Mouse (Mus musculus): ENCODE measurements around the gene Pccb.

The Pccb gene

DNA sequence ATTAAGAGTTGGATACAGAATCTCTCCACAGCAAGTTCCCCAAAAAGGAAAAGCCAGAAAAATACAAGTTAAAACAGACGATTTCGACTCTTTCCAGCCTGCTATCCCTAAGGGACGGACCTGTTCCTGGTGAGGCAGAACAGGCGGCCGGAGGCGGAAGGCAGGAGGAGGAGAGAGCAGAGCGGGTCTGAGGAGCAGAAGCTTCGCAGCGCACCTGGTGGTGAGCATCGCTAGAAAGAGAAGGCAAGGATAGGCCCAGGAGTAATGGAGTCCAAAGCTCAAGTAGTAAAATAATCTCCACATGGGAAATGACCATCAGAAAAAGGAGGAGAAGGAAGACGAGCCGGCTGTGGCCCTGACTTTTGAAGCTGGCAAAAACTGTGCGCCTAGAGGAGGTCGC lies 18.6 kb upstream of the Pccb start:
- in situ Hi-C loops (cut with MboI; ENCODE audit: unreplicated experiment in 2 of 2): no loop called here

DNA sequence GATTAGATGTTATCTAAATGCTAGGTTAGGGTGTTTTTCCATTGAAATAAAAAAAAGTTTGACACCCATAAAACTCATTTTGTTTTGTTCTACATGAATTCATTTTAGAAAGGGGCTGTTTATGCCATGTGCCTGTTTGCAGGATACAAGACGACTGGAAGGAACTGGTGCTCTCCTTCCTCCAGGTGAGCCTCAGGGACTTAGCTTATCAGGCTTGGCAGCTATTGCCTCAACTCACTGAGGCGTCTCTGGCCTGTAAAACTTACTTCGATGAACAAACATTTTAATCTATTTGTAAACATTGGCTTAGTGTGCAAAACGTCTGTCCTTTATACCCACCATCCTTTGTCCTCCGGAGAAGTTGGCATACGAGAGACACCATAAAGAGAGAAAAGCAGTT lies 18.0 kb upstream of the Pccb start:
- in situ Hi-C loops (cut with MboI; ENCODE audit: unreplicated experiment in 2 of 2): no loop called here

- in situ Hi-C loops (cut with MboI; ENCODE audit: unreplicated experiment in 2 of 2): no loop called here
These were observed 17.3 kb upstream of the Pccb start for GRCm38 (mm10) chr9:101052007-101052406.

DNA sequence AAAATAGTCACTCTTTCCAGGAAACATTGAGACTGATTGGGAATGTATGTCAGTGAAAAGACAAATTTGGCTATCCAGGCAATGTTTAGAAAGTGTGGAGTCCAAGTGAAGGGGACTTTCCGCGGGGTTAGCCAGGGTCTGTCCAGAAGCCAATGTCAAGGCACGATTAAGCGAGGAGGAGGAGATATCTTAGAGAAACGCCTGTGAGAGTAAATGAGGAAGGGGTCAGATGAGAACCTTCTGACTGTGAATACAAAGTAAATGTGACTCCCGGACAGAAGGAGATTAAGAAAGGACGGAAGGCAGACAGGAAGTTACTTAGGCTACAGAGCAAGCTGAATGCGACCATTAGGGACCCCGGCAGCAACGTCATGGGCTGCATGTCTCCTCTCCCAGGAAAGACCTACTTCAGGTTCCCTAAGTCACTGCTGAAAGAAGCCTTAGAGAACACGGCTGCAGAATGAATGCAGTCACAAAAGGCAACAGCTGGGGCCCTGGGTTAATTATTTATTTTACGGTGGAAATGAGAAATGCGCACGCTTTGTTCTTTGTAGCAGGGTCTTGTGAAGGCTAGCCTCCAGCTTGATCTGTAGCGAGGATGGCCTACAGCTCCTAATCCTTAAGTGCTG lies 11.1 kb upstream of the Pccb start:
- in situ Hi-C loops (cut with MboI; ENCODE audit: unreplicated experiment in 2 of 2): no loop called here

DNA sequence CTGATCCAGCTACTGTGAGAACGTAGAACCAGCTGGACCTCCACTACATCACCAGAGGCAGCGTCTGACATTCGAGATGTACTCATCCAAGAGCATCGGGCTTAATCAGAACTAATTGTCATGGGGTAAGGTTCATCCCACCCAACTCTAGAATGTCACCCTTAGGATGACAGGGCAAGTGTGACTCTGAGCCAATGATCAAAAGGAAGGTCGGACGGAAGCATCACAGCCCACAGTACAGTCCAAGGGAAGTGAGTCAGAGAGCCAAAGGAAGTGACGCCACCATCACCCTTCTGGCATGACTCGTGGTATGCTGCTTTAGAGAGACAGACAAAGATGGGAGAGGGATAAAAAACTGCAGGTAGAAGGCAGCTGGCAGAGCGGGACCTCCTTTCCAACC lies 7.6 kb upstream of the Pccb start:
- in situ Hi-C loops (cut with MboI; ENCODE audit: unreplicated experiment in 2 of 2): no loop called here

DNA sequence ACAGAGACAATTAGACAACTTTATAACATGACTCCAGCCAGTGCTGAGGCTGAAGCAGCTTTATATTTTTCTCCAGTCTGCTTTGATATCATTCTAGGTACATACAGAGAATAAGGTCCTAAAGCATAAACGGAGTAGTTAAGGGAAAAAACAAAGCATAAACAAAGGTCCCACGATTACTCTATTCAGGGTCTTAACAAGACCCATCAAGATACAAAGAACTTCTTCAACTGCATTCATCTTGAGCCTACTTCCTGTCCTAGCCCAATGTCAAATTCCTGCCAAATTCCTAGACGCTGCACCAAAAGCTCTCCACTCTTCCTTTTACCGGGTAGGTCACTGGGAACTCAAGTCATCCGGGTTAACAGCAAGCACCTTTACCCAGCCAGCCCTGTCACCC lies 6.8 kb upstream of the Pccb start:
- in situ Hi-C loops (cut with MboI; ENCODE audit: unreplicated experiment in 2 of 2): no loop called here

DNA sequence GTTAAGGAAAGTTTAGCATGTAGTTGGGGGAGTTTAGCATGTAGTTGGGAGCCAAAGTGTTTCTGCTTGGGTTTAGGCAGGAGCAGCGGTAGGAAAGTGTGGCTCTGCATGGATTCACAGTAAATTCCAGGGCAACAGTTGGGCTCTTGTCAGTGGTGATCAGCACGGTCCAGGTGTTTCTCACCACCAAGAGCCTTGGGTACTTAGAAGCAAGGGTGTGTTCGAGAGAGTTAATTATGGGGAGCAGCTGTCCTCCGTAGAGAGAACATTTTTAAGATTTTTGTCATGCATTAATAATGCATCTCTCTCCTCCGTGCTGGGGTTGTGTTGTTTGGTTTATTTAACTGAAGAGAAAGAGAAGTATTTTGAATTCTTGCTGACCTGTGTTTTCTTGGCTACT lies 3.9 kb upstream of the Pccb start:
- in situ Hi-C loops (cut with MboI; ENCODE audit: unreplicated experiment in 2 of 2): no loop called here

DNA sequence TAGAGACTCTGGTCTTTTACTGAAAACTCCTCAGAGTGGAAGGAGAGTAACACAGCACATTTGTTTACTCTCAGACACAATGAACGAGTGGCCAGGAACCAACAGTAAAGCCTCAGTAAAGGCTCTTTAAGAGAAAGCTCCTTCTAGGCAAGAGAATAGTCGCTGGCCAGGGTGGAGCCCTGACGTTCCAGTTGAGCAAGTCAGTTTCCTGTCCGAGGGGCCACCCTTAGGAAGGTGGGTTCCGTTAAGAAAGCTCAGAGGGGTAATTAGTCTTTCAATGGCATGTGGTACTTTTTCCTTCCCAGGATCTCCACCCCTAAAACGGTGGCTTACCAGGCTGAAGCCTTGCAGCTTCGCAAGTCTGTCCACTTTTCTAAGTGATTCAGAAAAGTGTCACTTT lies 2.7 kb upstream of the Pccb start:
- in situ Hi-C loops (cut with MboI; ENCODE audit: unreplicated experiment in 2 of 2): no loop called here

DNA sequence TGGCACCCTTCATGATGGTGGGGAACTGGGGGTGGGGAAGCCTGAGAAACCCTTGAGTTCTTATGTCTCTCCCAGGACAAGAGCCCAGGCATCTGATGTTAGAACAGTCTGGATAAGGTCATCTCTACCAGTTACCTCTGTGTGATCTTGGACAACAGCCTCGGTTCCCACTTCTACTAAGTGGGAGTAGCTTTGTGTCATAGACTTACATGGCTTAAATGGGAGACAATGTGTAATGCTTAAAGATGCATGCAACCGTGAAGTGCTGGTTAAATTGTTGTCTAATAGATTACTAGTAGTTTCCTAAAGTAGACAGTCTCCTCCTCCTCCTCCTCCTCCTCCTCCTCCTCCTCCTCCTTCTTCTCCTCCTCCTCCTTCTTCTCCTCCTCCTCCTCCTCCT lies 2.2 kb upstream of the Pccb start:
- in situ Hi-C loops (cut with MboI; ENCODE audit: unreplicated experiment in 2 of 2): no loop called here

GRCm38 (mm10) chr9:101035836-101036596 lies 1.3 kb upstream of the Pccb start:
- in situ Hi-C loops (cut with MboI; ENCODE audit: unreplicated experiment in 2 of 2): no loop called here

DNA sequence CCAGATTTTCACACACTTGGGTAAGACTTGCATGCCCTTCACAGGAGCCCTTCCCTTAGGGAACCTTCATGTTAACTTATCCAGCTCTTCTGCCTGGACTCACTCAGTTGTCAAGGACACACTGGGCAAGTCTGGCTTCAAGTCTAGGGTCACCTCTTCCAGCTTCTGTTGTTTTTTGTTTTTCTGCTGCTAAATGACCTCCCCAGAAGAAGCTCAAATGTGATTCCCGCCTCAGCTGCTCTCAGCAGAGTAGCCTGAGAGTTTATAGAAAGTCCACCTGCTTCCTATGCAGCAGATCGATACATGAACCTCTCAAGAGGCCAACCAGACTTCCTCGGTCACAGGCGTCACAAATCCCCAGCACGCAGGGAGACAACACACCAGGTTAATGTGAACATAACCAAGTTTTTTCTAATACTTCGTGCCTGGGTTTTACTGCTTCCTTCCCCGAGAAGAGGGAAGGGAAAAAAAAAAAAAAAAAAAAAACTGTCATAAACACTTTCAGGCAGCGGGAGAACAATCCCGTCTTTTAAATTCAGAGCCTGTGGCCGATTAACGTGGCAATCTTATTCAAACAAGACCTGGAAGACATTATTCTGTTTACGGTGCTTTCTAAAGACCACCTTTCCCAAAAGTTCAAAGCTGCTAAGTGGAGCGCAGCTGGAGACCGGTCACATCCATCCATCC lies 794 bp downstream of the Pccb start:
- in situ Hi-C loops (cut with MboI; ENCODE audit: unreplicated experiment in 2 of 2): loop anchor here in 1 of 2 experiments (5.0 kb wide), 1 partner anchor 43 kb away; no protein-coding TSS in a partner anchor

GRCm38 (mm10) chr9:101018768-101019167 lies 15.9 kb downstream of the Pccb start:
- in situ Hi-C loops (cut with MboI; ENCODE audit: unreplicated experiment in 2 of 2): loop anchor here in 1 of 2 experiments (25.0 kb wide), 2 partner anchors 1181 to 1869 kb away; no protein-coding TSS in a partner anchor

- in situ Hi-C loops (cut with MboI; ENCODE audit: unreplicated experiment in 2 of 2): loop anchor here in 1 of 2 experiments (25.0 kb wide), 2 partner anchors 1181 to 1869 kb away; no protein-coding TSS in a partner anchor
These were observed 16.8 kb downstream of the Pccb start for GRCm38 (mm10) chr9:101017734-101018516.

GRCm38 (mm10) chr9:101015324-101015723 lies 19.4 kb downstream of the Pccb start:
- in situ Hi-C loops (cut with MboI; ENCODE audit: unreplicated experiment in 2 of 2): loop anchor here in 1 of 2 experiments (25.0 kb wide), 2 partner anchors 1178 to 1872 kb away; no protein-coding TSS in a partner anchor

DNA sequence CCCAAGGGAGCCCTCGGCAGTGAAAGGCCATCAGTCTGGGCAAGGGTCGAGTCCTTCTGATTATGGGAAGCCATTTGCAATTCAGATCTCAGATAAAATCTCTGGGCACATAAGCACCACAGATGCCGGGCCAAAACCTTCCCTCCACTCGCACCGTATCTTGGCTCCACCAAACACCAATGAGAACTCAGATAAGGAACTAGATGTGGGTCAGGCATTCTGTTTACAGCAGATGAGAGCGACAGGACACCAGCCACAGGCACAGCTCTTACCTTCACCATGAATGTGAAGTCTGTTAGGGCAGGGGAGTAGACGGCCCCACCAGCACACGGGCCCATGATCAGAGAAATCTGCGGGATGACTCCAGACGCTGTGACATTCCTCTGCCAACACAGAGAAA lies 22.3 kb downstream of the Pccb start:
- in situ Hi-C loops (cut with MboI; ENCODE audit: unreplicated experiment in 2 of 2): loop anchor here in 1 of 2 experiments (25.0 kb wide), 2 partner anchors 1175 to 1875 kb away; no protein-coding TSS in a partner anchor

DNA sequence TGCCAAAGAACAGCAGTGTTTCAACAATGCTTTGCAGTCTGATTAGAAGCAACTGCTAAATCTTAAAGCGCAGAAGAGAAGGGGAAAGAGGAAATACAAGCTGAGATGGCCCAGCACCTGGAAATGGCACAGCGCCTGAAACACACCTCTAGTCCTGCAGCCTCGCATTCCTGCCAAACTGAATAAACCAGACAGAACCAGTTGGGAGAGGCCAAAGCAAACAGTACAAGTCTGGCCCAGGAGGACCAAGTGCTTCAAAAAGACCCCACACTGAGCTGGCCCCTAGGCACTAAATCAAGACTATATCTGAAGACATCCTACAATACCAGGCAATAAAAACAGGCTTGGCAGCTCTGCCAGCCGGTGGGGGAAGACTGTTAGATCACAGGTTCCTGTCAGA lies 28.8 kb downstream of the Pccb start:
- in situ Hi-C loops (cut with MboI; ENCODE audit: unreplicated experiment in 2 of 2): loop anchor here (10.0 to 25.0 kb wide), 4 partner anchors 91 to 1881 kb away; no protein-coding TSS in a partner anchor

GRCm38 (mm10) chr9:101003302-101003701 lies 31.4 kb downstream of the Pccb start:
- in situ Hi-C loops (cut with MboI; ENCODE audit: unreplicated experiment in 2 of 2): loop anchor here (5.0 to 25.0 kb wide), 11 partner anchors 86 to 1884 kb away; partner anchors contain the start of gene Nck1 (in 1 of the 2)

DNA sequence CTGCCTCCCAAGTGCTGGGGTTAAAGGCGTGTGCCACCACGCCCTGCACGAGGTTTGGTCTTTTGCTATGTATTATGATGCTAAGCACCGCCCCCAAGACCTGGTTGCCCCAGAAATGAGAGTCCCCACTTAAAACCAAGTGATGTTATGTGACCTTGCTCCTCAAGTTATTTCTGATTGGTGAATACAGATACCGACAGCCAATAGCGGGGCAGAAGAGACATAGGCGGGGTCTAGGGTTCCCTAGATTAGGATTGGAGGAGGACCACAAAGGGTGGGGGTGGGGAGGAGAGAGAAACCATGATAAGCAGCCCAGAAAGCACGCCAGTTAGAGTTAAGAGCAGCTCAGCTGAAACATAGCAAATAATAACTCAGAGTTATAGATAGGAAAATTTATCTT lies 31.9 kb downstream of the Pccb start:
- in situ Hi-C loops (cut with MboI; ENCODE audit: unreplicated experiment in 2 of 2): loop anchor here (5.0 to 25.0 kb wide), 11 partner anchors 86 to 1884 kb away; partner anchors contain the start of gene Nck1 (in 1 of the 2)

DNA sequence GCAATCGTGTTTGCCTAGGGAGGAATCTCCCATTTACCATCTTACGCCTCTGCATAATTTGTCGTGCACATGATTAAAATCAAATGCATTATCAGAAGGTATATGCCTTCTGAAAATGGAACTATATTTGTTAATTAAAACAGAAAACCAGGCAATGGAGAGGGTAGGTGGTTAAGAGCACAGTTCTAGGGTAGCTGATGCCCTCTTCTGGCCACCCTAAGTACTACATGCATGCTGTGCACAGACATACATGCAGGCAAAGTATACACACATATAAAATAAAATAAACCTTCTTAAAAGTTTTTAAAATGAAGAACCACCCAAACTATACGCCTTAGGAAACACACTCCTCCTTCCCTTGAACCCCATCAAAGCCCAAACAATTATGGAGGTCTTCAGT lies 32.6 kb downstream of the Pccb start:
- in situ Hi-C loops (cut with MboI; ENCODE audit: unreplicated experiment in 2 of 2): loop anchor here (5.0 to 25.0 kb wide), 11 partner anchors 85 to 1885 kb away; partner anchors contain the start of gene Nck1 (in 1 of the 2)

DNA sequence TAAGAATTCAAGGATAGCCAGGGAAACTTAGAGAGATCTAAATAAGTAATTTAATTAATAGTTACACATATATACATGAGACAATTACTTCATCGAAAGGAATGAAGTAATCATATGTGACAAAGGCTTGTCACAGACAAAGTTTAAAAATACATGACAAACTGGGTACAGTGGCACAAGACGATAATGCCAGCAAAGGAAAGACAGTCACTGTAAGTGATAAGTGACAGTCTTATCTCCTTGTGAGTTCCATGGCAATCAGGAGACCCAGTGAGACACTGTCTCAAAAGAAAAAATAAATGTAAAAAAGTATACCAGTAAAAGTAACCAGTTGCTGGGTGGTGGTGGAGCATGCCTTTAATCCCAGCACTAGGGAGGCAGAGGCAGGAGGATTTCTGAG lies 37.6 kb downstream of the Pccb start:
- in situ Hi-C loops (cut with MboI; ENCODE audit: unreplicated experiment in 2 of 2): loop anchor here in 1 of 2 experiments (10.0 kb wide), 1 partner anchor 352 kb away; no protein-coding TSS in a partner anchor

All from v-Abl transformed pro-B cells (cell line).